Mouse (Mus musculus) intestine, embryonic 15.5 days (tissue): ENCODE data around the gene Aldoc. TPM values are rescaled to one million over a fixed set of nuclear protein-coding genes. Genes with fewer than 3 reads are reported as not detected.

Experiments used
- ATAC-seq: fragments of 200-750 bp; cut with Nextera tagmentation; 2 replicates; pipeline ENCODE4 v1.8.0; 2017; ENCODE audit warnings: moderate TSS enrichment, moderate library complexity
- H3K27ac ChIP-seq: fragments of 300-500 bp; sonication (generic); 2 replicates; pipeline ENCODE4 v1.5.1; 2015; ENCODE audit warnings: mild to moderate bottlenecking, inconsistent platforms
- H3K27me3 ChIP-seq: fragments of 300-500 bp; sonication (generic); replicated peaks from 2 replicates; pipeline ENCODE4 v1.6.1; 2015; ENCODE audit warnings: inconsistent platforms
- H3K36me3 ChIP-seq: fragments of 300-500 bp; sonication (generic); 2 replicates; pipeline ENCODE4 v1.6.1; 2015; ENCODE audit warnings: inconsistent platforms
- H3K4me1 ChIP-seq: fragments of 300-500 bp; sonication (generic); replicated peaks from 2 replicates; pipeline ENCODE4 v1.6.1; 2015; ENCODE audit warnings: inconsistent platforms
- H3K4me2 ChIP-seq: fragments of 300-500 bp; sonication (generic); replicated peaks from 2 replicates; pipeline ENCODE4 v1.6.1; 2015; ENCODE audit warnings: mild to moderate bottlenecking, inconsistent platforms
- H3K4me3 ChIP-seq: fragments of 300-500 bp; sonication (generic); replicated peaks from 2 replicates; pipeline ENCODE4 v1.5.1; 2015; ENCODE audit warnings: inconsistent platforms
- H3K9ac ChIP-seq: fragments of 300-500 bp; sonication (generic); 2 replicates; pipeline ENCODE4 v1.6.1; 2015; ENCODE audit warnings: inconsistent platforms
- H3K9me3 ChIP-seq: fragments of 300-500 bp; sonication (generic); 2 replicates; pipeline ENCODE4 v1.6.1; 2016; ENCODE audit warnings: inconsistent platforms
- WGBS: fragments of 180-500 bp; shearing (Covaris S2); methylation state at CpG from one replicate; pipeline ENCODE4 v1.1.7; 2015; 5-methylcytosine and 5-hydroxymethylcytosine counted together
- polyA plus RNA-seq: library from polyadenylated mRNA; unstranded; fragments of >200 nt; fragmentation: Nextera tagmentation; extraction: Ambion mirVana; gene quantifications from 2 replicates; pipeline ENCODE4 v1.2.1, GENCODE M21; 2015

Aldoc gene
- polyA plus RNA-seq, 1 experiment from 2014 or later, result 23.1 TPM

DNA sequence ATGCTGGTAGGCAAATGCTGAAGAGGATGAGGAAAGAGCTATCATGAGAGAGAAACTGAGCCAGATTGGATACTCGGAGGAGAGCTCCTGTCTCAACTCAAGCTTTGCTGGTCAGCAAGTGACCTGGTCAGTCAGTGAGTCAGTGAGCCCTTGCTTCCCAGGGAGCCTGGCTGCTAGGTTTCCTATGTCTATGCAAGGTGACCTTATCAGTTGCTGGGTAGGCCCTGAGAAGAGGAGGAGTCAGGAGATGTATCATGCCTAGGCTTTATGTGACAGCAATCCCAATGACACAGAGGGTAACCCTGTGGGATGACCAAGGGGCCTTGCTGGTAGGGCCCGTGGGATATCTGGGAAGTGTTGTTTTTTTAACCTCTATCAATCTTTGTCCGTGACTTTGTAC is 49.4 kb downstream of the Aldoc start:
- ATAC-seq, result no peak
- Histone ChIP-seq H3K4me2 (no peak overlapping the region), H3K36me3 (no peaks in the 10 kb centered on the region), H3K4me1 (peaks cover 8% of the 10 kb centered on the region), H3K4me3 (no peak overlapping the region), H3K27me3 (no peaks in the 10 kb centered on the region), H3K27ac (no peak overlapping the region), H3K9me3 (no peaks in the 10 kb centered on the region), H3K9ac (no peak overlapping the region)
- 67% methylated on average over 3 of the region's 3 CpGs for WGBS

DNA sequence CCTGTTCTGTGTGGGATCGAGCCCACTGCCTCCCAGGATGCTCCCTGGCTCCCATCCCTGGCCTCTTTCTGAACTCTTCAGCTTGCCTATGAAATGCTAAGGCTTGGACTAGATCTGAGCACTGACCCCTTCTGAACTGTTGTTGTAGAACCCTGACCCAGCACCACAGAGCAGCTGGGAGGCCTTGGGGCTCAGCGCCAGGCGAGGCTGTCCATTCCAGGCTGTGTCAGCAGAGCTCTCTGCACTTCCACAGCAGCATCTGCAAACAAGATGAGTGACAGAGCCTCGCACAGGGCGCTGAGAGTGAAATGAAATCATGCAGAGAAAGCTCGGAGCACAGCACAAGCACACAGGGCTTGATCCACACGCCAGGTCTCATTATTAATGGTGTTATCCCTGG is 49.8 kb downstream of the Aldoc start:
- no peak overlapping the region for H3K9ac ChIP-seq
- no peak for ATAC-seq
- H3K27me3 ChIP-seq, result no peaks in the 10 kb centered on the region
- peaks cover 8% of the 10 kb centered on the region for H3K4me1 ChIP-seq
- H3K27ac ChIP-seq, result no peak overlapping the region
- no peak overlapping the region for H3K4me2 ChIP-seq
- no peaks in the 10 kb centered on the region for H3K9me3 ChIP-seq
- 50% methylated on average over 7 of the region's 7 CpGs for WGBS
- H3K4me3 ChIP-seq, result no peak overlapping the region
- no peaks in the 10 kb centered on the region for H3K36me3 ChIP-seq

DNA sequence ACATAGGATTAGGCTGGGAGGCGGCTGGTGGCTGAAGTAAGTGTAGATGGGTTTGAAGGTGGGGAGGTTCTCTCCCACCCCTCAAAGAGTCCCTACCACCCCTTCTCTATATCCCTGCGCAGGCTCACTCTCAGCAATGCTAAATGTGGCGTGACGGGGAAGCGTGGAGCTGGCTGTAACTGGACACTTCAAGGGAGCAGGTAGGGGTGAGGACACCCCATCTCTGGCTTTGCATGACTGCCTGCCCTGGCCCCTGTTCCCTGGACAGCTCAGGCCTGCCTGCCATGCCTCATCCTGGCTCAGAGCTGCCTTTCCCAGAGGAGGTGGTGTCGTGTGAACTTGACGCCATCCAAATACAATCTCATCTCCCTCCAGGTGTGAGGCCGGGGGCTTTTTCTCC is 51.4 kb downstream of the Aldoc start:
- no peak overlapping the region for H3K4me3 ChIP-seq
- H3K4me2 ChIP-seq, result no peak overlapping the region
- WGBS, result 70% methylated on average over 8 of the region's 8 CpGs
- H3K36me3 ChIP-seq, result no peaks in the 10 kb centered on the region
- no peaks in the 10 kb centered on the region for H3K9me3 ChIP-seq
- ATAC-seq, result no peak
- H3K9ac ChIP-seq, result no peak overlapping the region
- no peaks in the 10 kb centered on the region for H3K27me3 ChIP-seq
- no peak overlapping the region for H3K27ac ChIP-seq
- H3K4me1 ChIP-seq, result peaks cover 13% of the 10 kb centered on the region

Other genes starting within 250 kb of the Aldoc start
- 30.8 and 31.6 TPM in 2 replicates for gene Eral1, start 242.6 kb upstream of the Aldoc start, polyA plus RNA-seq
- 13.1 and 13.3 TPM in 2 replicates for gene Fam222b, start 228.3 kb upstream of the Aldoc start, polyA plus RNA-seq
- gene Traf4, start 157.4 kb upstream of the Aldoc start, polyA plus RNA-seq, result 74.7 and 77.2 TPM in 2 replicates
- 14.4 and 17.1 TPM in 2 replicates for gene Nek8, start 146.3 kb upstream of the Aldoc start, polyA plus RNA-seq
- gene Tlcd1, start 146.3 kb upstream of the Aldoc start, polyA plus RNA-seq, result 39.1 and 39.8 TPM in 2 replicates
- gene Rpl23a, start 139.4 kb upstream of the Aldoc start, polyA plus RNA-seq, result 1,310 and 1,463 TPM in 2 replicates
- gene Rab34, start 134.5 kb upstream of the Aldoc start, polyA plus RNA-seq, result 87.9 and 91.4 TPM in 2 replicates
- gene Proca1, start 129.6 kb upstream of the Aldoc start, polyA plus RNA-seq, result 2.6 and 3.1 TPM in 2 replicates
- gene Sdf2, start 77.2 kb upstream of the Aldoc start, polyA plus RNA-seq, result 70.2 and 79.0 TPM in 2 replicates
- 21.0 and 22.7 TPM in 2 replicates for gene Supt6, start 77.0 kb upstream of the Aldoc start, polyA plus RNA-seq
- 68.6 and 71.1 TPM in 2 replicates for gene 2610507B11Rik, start 61.2 kb upstream of the Aldoc start, polyA plus RNA-seq
- gene BC030499, start 32.1 kb upstream of the Aldoc start, polyA plus RNA-seq, result 0.16 and 0.33 TPM in 2 replicates
- gene Spag5, start 21.4 kb upstream of the Aldoc start, polyA plus RNA-seq, result 26.8 and 28.3 TPM in 2 replicates
- gene Pigs, start 5.4 kb downstream of the Aldoc start, polyA plus RNA-seq, result 78.6 and 85.0 TPM in 2 replicates
- gene Unc119, start 20.5 kb downstream of the Aldoc start, polyA plus RNA-seq, result 33.5 and 34.6 TPM in 2 replicates
- not detected in 2 replicates for gene Foxn1, start 63.6 kb downstream of the Aldoc start, polyA plus RNA-seq
- 1.3 and 2.5 TPM in 2 replicates for gene Slc13a2, start 99.2 kb downstream of the Aldoc start, polyA plus RNA-seq
- gene Slc46a1, start 142.7 kb downstream of the Aldoc start, polyA plus RNA-seq, result 12.2 and 13.3 TPM in 2 replicates
- 2.1 and 2.7 TPM in 2 replicates for gene Sarm1, start 174.8 kb downstream of the Aldoc start, polyA plus RNA-seq
- gene Vtn, start 176.1 kb downstream of the Aldoc start, polyA plus RNA-seq, result 22.4 and 34.2 TPM in 2 replicates
- gene Sebox, start 180.5 kb downstream of the Aldoc start, polyA plus RNA-seq, result not detected in 2 replicates
- 54.1 and 56.9 TPM in 2 replicates for gene Tmem199, start 189.2 kb downstream of the Aldoc start, polyA plus RNA-seq
- 147 and 149 TPM in 2 replicates for gene Poldip2, start 189.2 kb downstream of the Aldoc start, polyA plus RNA-seq
- gene Tnfaip1, start 213.4 kb downstream of the Aldoc start, polyA plus RNA-seq, result 81.2 and 82.2 TPM in 2 replicates
- 126 and 137 TPM in 2 replicates for gene Ift20, start 213.4 kb downstream of the Aldoc start, polyA plus RNA-seq
- gene Tmem97, start 227.8 kb downstream of the Aldoc start, polyA plus RNA-seq, result 182 and 269 TPM in 2 replicates